Comparison of ENCODE assay signal across 10 mouse cellular contexts in genomic region chr9:32311786-32312185, GRCm38 (mm10). TPM values are rescaled to one million over a fixed set of nuclear protein-coding genes. Genes with fewer than 3 reads are reported as not detected.
A peak's percentile ranks its signal among the peaks of the same experiment; 100 is the strongest.
DNase-seq lines count a peak whose midpoint lies in the region; ATAC-seq lines count a peak whose summit lies in the region.
"Had no signal": no experiment of that assay in that cellular context is flagged by ENCODE, and none has a peak within 500 bp of the region (broad histone marks: within the 10 kb centered on the region; RNA-seq: fewer than 3 reads in every experiment).

No protein-coding gene starts in this region.

- no peaks in the 10 kb centered on the region for H3K27me3 ChIP-seq in hindbrain, embryonic 11.5 days (ENCODE audit: control insufficient read depth, insufficient read depth, low read length)
- H3K27me3 ChIP-seq in hindbrain, embryonic 10.5 days (ENCODE audit: insufficient read depth, poor library complexity, severe bottlenecking), result no peaks in the 10 kb centered on the region
- H3K27me3 ChIP-seq: Patski had no signal

- no peaks in the 10 kb centered on the region for H3K36me3 ChIP-seq in hindbrain, embryonic 11.5 days (ENCODE audit: control insufficient read depth, insufficient read depth, low read length)
- no peaks in the 10 kb centered on the region for H3K36me3 ChIP-seq in hindbrain, embryonic 10.5 days

- 0 out of 2 replicates have a peak, but pooled peaks have one; percentile 52 for ATAC-seq in cerebellum, adult (ENCODE audit: insufficient number of reproducible peaks, low FRiP score, low TSS enrichment)
- peak; percentile 66; the same call in 1 of the 2 replicates for ATAC-seq in hindbrain, embryonic 11.5 days (ENCODE audit: low FRiP score)
- ATAC-seq in inflammation-experienced regulatory T-cells, adult 6 months, result no peak
- ATAC-seq: Patski had no signal

- no peak overlapping the region for H3K9ac ChIP-seq in hindbrain, embryonic 11.5 days (ENCODE audit: low read depth, low read length)

- WGBS in hindbrain, embryonic 11.5 days, result 59% methylated on average over 14 of the region's 14 CpGs
- WGBS in hindbrain, embryonic 10.5 days, result 74% methylated on average over 14 of the region's 14 CpGs

- no peaks in the 10 kb centered on the region for H3K4me1 ChIP-seq in hindbrain, embryonic 11.5 days (replicated peaks; ENCODE audit: control insufficient read depth, insufficient read depth, low read length)
- peaks cover 14% of the 10 kb centered on the region for H3K4me1 ChIP-seq in hindbrain, embryonic 10.5 days (replicated peaks)

- H3K9me3 ChIP-seq in hindbrain, embryonic 11.5 days (ENCODE audit: control insufficient read depth, low read length), result no peaks in the 10 kb centered on the region
- no peaks in the 10 kb centered on the region for H3K9me3 ChIP-seq in hindbrain, embryonic 10.5 days

- DNase-seq in cerebellum, adult 9-11 months, result no peak
- no peak for DNase-seq in hindbrain, embryonic 11.5 days (ENCODE audit: low spot score)
- no peak for DNase-seq in hindbrain, embryonic 10.5 days (ENCODE audit: low spot score)
- peak; percentile 11 to 18 for DNase-seq in right cerebral cortex, adult 2 months (ENCODE audit: low spot score in 2 of 2)
- DNase-seq in right cerebral cortex, postnatal 25 days, result no peak
- DNase-seq in thymus, postnatal 4 days, result no peak
- DNase-seq: gastrocnemius, postnatal 10 days had no signal

- H3K27ac ChIP-seq in hindbrain, embryonic 11.5 days (ENCODE audit: low read depth, low read length), result no peak overlapping the region
- H3K27ac ChIP-seq in hindbrain, embryonic 10.5 days, result no peak overlapping the region

- H3K4me2 ChIP-seq in hindbrain, embryonic 11.5 days (replicated peaks; ENCODE audit: low read depth, low read length), result no peak overlapping the region

- H3K4me3 ChIP-seq in hindbrain, embryonic 11.5 days (ENCODE audit: low read depth, low read length), result no peak overlapping the region
- H3K4me3 ChIP-seq in hindbrain, embryonic 10.5 days, result no peak overlapping the region

RNA-seq across cellular contexts. Expression of gene Kcnj5, which starts 32.4 kb away (rescaled TPM):
- 0.35 and 0.36 TPM in 2 replicates for polyA plus RNA-seq in hindbrain, embryonic 11.5 days (2014; fragmentation: Nextera tagmentation; extraction: Ambion mirVana)
- polyA plus RNA-seq in hindbrain, embryonic 10.5 days (2016; fragmentation: Nextera tagmentation; extraction: Ambion mirVana), result 0.35 and 0.46 TPM in 2 replicates
- polyA plus RNA-seq in inflammation-experienced regulatory T-cells, adult 6 months (2017; shearing (Covaris generic)), result not detected
- polyA plus RNA-seq: Patski had no signal

Comparison
In these comparisons a context has a peak if more than half of its experiments do, and no peak if none do; other contexts are left out.
1. DNase-seq: peak in right cerebral cortex, adult 2 months (2 of 2); none in cerebellum, adult 9-11 months (single experiment), hindbrain, embryonic 11.5 days (single experiment), hindbrain, embryonic 10.5 days (single experiment), right cerebral cortex, postnatal 25 days (single experiment) and thymus, postnatal 4 days (single experiment).